Mouse (Mus musculus) neural tube, embryonic 14.5 days (tissue): ENCODE data around the gene Eif3c. TPM values are rescaled to one million over a fixed set of nuclear protein-coding genes. Genes with fewer than 3 reads are reported as not detected.
A peak's percentile ranks its signal among the peaks of the same experiment; 100 is the strongest.

Experiments used
- ATAC-seq: fragments of 200-750 bp; cut with Nextera tagmentation; 2 replicates; pipeline ENCODE4 v1.8.0; 2017; ENCODE audit warnings: low read depth, mild to moderate bottlenecking, moderate TSS enrichment, moderate library complexity
- H3K27ac ChIP-seq: fragments of 300-500 bp; sonication (generic); 2 replicates; pipeline ENCODE4 v1.5.1; 2014; ENCODE audit warnings: low read depth, mild to moderate bottlenecking, control low read depth, low read length, moderate library complexity, mixed read lengths
- H3K27me3 ChIP-seq: fragments of 300-500 bp; sonication (generic); 2 replicates; pipeline ENCODE4 v1.6.1; 2014; ENCODE audit warnings: low read length; ENCODE audit not compliant: control insufficient read depth, insufficient read depth
- H3K36me3 ChIP-seq: fragments of 300-500 bp; sonication (generic); 2 replicates; pipeline ENCODE4 v1.6.1; 2014; ENCODE audit warnings: low read length, mixed read lengths; ENCODE audit not compliant: control insufficient read depth, insufficient read depth
- H3K4me1 ChIP-seq: fragments of 300-500 bp; sonication (generic); 2 replicates; pipeline ENCODE4 v1.6.1; 2014; ENCODE audit warnings: low read length; ENCODE audit not compliant: control insufficient read depth, insufficient read depth
- H3K4me2 ChIP-seq: fragments of 300-500 bp; sonication (generic); 2 replicates; pipeline ENCODE4 v1.6.1; 2014; ENCODE audit warnings: mild to moderate bottlenecking, low read depth, low read length, control low read depth
- H3K4me3 ChIP-seq: fragments of 300-500 bp; sonication (generic); 2 replicates; pipeline ENCODE4 v1.5.1; 2014; ENCODE audit warnings: low read depth, low read length, control low read depth, mixed read lengths
- H3K9ac ChIP-seq: fragments of 300-500 bp; sonication (generic); replicated peaks from 2 replicates; pipeline ENCODE4 v1.6.1; 2014; ENCODE audit warnings: low read depth, mild to moderate bottlenecking, control low read depth, low read length, mixed read lengths
- H3K9me3 ChIP-seq: fragments of 300-500 bp; sonication (generic); 2 replicates; pipeline ENCODE4 v1.6.1; 2016; ENCODE audit warnings: low read length; ENCODE audit not compliant: control insufficient read depth
- WGBS: fragments of 180-500 bp; shearing (Covaris S2); extraction: QIAGEN DNeasy Blood & Tissue Kit; methylation state at CpG from one replicate; pipeline ENCODE4 v1.1.7; 2014; 5-methylcytosine and 5-hydroxymethylcytosine counted together
- polyA plus RNA-seq: library from polyadenylated mRNA; unstranded; fragments of >200 nt; fragmentation: Nextera tagmentation; extraction: Ambion mirVana; gene quantifications from 2 replicates; pipeline ENCODE4 v1.2.1, GENCODE M21; 2014

Eif3c gene
- polyA plus RNA-seq, 1 experiment from 2014 or later = 156 TPM

DNA sequence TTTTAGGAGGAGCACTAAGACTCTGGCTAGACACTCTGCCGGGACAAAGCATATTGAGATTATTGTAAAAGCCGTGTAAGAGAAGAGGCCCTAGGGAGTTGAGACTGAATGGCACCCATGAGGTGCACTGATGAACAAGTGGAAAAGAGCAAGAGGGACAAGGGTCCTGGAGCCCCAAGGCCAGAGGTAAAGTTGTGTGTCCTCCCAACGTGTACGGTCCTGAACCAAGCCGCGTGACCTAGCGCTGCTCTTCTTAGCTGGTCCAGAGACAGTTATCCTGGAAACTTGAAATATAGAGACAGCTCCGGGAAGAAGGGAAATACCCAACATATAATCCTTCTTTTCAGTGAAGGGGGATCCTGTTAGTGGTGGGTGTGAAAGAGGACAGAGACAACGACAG lies 29.7 kb downstream of the Eif3c start:
- no peak overlapping the region for H3K27ac ChIP-seq
- H3K36me3 ChIP-seq = no peaks in the 10 kb centered on the region
- 60% methylated on average over 9 of the region's 9 CpGs for WGBS
- peaks cover 6% of the 10 kb centered on the region; the same call in 1 of the 2 replicates for H3K27me3 ChIP-seq
- H3K4me1 ChIP-seq = no peaks in the 10 kb centered on the region
- no peak for ATAC-seq
- H3K9ac ChIP-seq = no peak overlapping the region; the same call in 1 of the 2 replicates
- no peaks in the 10 kb centered on the region for H3K9me3 ChIP-seq
- peak overlapping the region; percentile 38 for H3K4me3 ChIP-seq
- peak overlapping the region; percentile 87 for H3K4me2 ChIP-seq

DNA sequence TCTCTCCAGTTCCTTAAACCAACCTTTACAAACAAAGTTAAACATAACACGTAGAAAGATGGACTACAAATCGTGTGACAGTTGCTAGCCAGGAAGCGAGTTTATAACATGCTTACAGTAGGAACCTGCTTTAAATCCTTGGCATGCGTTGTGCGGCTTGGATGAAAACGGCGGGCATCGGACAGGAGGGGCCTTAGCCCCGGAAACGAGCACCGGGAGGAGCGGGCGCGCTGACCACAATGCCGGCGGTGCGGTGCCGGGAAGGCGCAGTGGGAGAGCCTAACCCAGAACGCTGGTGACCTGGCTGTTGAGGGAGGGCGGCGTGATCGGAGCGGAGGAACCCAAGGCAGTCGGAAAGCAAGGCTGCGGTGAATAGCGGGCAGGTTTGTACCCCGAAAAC lies 30.4 kb downstream of the Eif3c start:
- 2% methylated on average over 28 of the region's 28 CpGs for WGBS
- no peak for ATAC-seq
- no peaks in the 10 kb centered on the region for H3K4me1 ChIP-seq

DNA sequence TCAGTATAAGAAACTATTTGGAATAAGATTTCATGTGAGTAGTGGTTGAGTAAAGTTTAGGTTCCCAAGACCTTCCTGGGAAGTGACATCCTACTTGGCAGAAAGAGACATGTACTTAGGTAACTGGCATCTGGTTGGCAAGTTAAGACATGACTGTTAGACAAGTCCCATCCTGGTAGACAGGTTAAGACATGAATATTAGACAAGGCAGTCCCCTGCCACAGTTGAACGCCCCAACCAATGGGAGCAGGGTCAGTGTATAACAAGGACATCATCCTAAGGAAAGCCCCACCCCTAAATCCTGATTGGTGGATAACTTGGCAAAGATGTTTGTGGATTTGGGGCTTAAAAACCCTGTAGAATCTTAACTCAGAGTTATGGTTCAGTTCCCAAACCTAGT lies 32.8 kb downstream of the Eif3c start:
- no peak overlapping the region for H3K9ac ChIP-seq
- no peak overlapping the region for H3K4me3 ChIP-seq
- H3K9me3 ChIP-seq = no peaks in the 10 kb centered on the region
- WGBS = 65% methylated on average over 1 of the region's 1 CpGs
- H3K27ac ChIP-seq = no peak overlapping the region
- no peak for ATAC-seq
- no peak overlapping the region for H3K4me2 ChIP-seq
- no peaks in the 10 kb centered on the region for H3K36me3 ChIP-seq
- no peaks in the 10 kb centered on the region for H3K4me1 ChIP-seq
- peaks cover 6% of the 10 kb centered on the region; the same call in 1 of the 2 replicates for H3K27me3 ChIP-seq

More for the DNA sequence above, 30.4 kb downstream of the Eif3c start:
- Histone ChIP-seq H3K4me3 (peak overlapping the region; percentile 38), H3K9me3 (no peaks in the 10 kb centered on the region), H3K27ac (no peak overlapping the region), H3K9ac (peak overlapping the region; percentile 54), H3K4me2 (peak overlapping the region; percentile 87), H3K27me3 (peaks cover 6% of the 10 kb centered on the region; the same call in 1 of the 2 replicates), H3K36me3 (no peaks in the 10 kb centered on the region)

DNA sequence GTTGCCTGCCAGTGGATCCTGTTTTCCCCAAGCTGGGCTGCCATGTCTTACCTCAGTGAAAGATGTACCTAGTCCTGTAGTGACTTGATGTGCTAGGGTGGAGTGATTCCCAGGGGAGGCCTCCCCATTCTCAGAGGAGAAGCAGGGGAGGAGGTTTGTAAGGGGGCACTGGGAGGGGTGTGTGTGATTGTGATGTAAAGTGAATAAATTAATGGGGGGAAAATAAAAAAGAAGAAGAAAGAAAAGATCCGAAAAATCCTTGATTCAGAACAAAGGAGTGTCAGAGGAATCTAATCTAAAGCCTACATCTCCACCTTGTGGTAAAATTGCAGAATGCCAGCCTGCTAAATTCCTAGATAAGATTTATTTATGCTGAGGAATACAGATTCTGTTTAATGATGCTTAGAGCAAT lies 38.0 kb downstream of the Eif3c start:
- peak; percentile 31 for ATAC-seq
- Histone ChIP-seq H3K27me3 (no peaks in the 10 kb centered on the region), H3K4me1 (no peaks in the 10 kb centered on the region), H3K9ac (0 out of 2 replicates have a peak overlapping the region, but pooled peaks have one; percentile 32), H3K27ac (peak overlapping the region; percentile 68), H3K36me3 (no peaks in the 10 kb centered on the region), H3K4me3 (no peak overlapping the region), H3K9me3 (no peaks in the 10 kb centered on the region), H3K4me2 (no peak overlapping the region)
- WGBS = 5% methylated on average over 1 of the region's 1 CpGs

DNA sequence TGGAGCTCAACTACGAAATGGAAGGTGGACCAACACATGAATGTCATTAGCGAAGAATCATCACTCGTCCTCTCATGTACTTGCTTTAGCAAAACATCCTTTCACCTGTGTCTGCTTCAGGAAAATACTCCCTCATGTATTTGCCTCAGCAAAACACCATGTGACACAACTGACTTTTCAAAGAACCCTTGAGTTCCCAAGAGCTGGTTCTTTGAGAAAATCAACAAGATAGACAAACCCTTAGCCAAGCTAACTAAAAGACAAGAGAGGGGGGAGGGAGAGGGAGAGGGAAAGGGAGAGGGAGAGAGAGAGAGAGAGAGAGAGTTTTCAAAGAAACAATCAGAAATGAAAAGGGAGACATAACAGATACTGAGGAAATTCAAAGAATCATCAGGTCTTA lies 42.9 kb downstream of the Eif3c start:
- H3K4me1 ChIP-seq = no peaks in the 10 kb centered on the region
- H3K9ac ChIP-seq = no peak overlapping the region
- no peak for ATAC-seq
- H3K4me3 ChIP-seq = no peak overlapping the region
- no peaks in the 10 kb centered on the region for H3K36me3 ChIP-seq
- H3K4me2 ChIP-seq = no peak overlapping the region
- H3K9me3 ChIP-seq = no peaks in the 10 kb centered on the region
- no peak overlapping the region for H3K27ac ChIP-seq
- WGBS = 79% methylated on average over 3 of the region's 3 CpGs
- H3K27me3 ChIP-seq = no peaks in the 10 kb centered on the region

GRCm38 (mm10) chr7:126519513-126519912 lies 46.7 kb downstream of the Eif3c start:
- Histone ChIP-seq H3K27me3 (no peaks in the 10 kb centered on the region), H3K36me3 (no peaks in the 10 kb centered on the region), H3K9me3 (no peaks in the 10 kb centered on the region), H3K9ac (no peak overlapping the region), H3K27ac (no peak overlapping the region), H3K4me1 (no peaks in the 10 kb centered on the region), H3K4me2 (no peak overlapping the region), H3K4me3 (no peak overlapping the region)
- 76% methylated on average over 2 of the region's 2 CpGs for WGBS
- no peak for ATAC-seq

GRCm38 (mm10) chr7:126518261-126518941 lies 47.8 kb downstream of the Eif3c start:
- no peaks in the 10 kb centered on the region for H3K27me3 ChIP-seq
- no peaks in the 10 kb centered on the region for H3K9me3 ChIP-seq
- H3K36me3 ChIP-seq = no peaks in the 10 kb centered on the region
- WGBS = 81% methylated on average over 5 of the region's 5 CpGs
- H3K4me2 ChIP-seq = no peak overlapping the region
- no peak for ATAC-seq
- no peaks in the 10 kb centered on the region for H3K4me1 ChIP-seq
- no peak overlapping the region for H3K27ac ChIP-seq
- H3K4me3 ChIP-seq = no peak overlapping the region
- no peak overlapping the region for H3K9ac ChIP-seq

GRCm38 (mm10) chr7:126511287-126511686 lies 54.9 kb downstream of the Eif3c start:
- Histone ChIP-seq H3K4me2 (no peak overlapping the region), H3K4me1 (no peaks in the 10 kb centered on the region), H3K4me3 (no peak overlapping the region), H3K27ac (no peak overlapping the region), H3K9ac (no peak overlapping the region), H3K9me3 (no peaks in the 10 kb centered on the region), H3K36me3 (no peaks in the 10 kb centered on the region), H3K27me3 (no peaks in the 10 kb centered on the region)
- ATAC-seq = no peak
- 85% methylated on average over 3 of the region's 3 CpGs for WGBS

- no peaks in the 10 kb centered on the region for H3K9me3 ChIP-seq
- H3K36me3 ChIP-seq = no peaks in the 10 kb centered on the region
- H3K4me2 ChIP-seq = no peak overlapping the region
- H3K4me1 ChIP-seq = peaks cover 4% of the 10 kb centered on the region; the same call in 1 of the 2 replicates
- 85% methylated on average over 8 of the region's 8 CpGs for WGBS
- ATAC-seq = no peak
- no peak overlapping the region for H3K9ac ChIP-seq
- no peak overlapping the region for H3K27ac ChIP-seq
- no peaks in the 10 kb centered on the region for H3K27me3 ChIP-seq
- H3K4me3 ChIP-seq = no peak overlapping the region
Observed at GRCm38 (mm10) chr7:126507126-126507778, 59.0 kb downstream of the Eif3c start.
